Comparison of ENCODE assay signal across 10 mouse cellular contexts in the genomic region with DNA sequence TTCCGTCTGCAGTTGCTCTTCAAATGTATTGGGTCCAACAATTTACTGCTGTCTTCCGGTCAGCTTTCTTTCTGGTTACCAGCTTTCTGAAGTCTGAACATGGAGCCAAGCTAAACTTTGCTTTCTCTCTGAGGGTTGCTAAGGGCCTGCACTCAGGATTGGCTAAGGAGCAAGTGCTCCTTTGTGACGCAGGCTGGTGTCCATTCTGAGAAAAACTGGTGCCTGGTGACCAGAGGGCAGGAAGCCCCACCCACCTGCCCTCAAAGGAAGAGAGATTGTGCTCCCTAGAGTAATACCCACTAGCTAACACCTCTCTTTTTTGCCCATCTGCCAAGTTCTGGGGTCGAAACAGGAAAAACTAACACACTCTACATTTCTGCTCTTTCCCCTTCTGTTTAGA. TPM values are rescaled to one million over a fixed set of nuclear protein-coding genes. Genes with fewer than 3 reads are reported as not detected.
DNase-seq lines count a peak whose midpoint lies in the region; ATAC-seq and TF ChIP-seq lines count a peak whose summit lies in the region.
"Had no signal": no experiment of that assay in that cellular context is flagged by ENCODE, and none has a peak within 500 bp of the region (broad histone marks: within the 10 kb centered on the region; RNA-seq: fewer than 3 reads in every experiment).

No protein-coding gene starts in this region.

- ATAC-seq in megakaryocyte progenitor cell, adult 5-6 weeks (replicated peaks; ENCODE audit: poor library complexity): peak; percentile 36; the same call in 1 of the 2 replicates
- no peak for ATAC-seq in megakaryocyte-erythroid progenitor cell, adult 5-6 weeks (replicated peaks; ENCODE audit: low FRiP score, low TSS enrichment, poor library complexity, severe bottlenecking)

- no peak for TF ChIP-seq CTCF in left cerebral cortex, adult 2 months (IDR thresholded peaks at IDR 0.05)

- peak; percentile 0 for DNase-seq in gastrocnemius, adult 18-20 months (ENCODE audit: low spot score)
- no peak for DNase-seq in gastrocnemius, adult 8-10 months (ENCODE audit: low spot score in 2 of 2)
- peak; percentile 38 for DNase-seq in heart, adult 8-10 months (ENCODE audit: low spot score)
- peak; percentile 61 for DNase-seq in kidney, postnatal 14 days
- no peak for DNase-seq in ovary, postnatal 14 days (ENCODE audit: low spot score)
- DNase-seq in left cerebral cortex, adult 2 months (ENCODE audit: extremely low spot score in 1 of 2, low spot score in 2 of 2): no peak

- intact Hi-C loops in left cerebral cortex, adult 2 months (cut with DNase I): no loop called here

- H3K27ac ChIP-seq in left cerebral cortex, adult 2 months: no peak overlapping the region
- H3K27ac ChIP-seq: neural tube, embryonic 13.5 days had no signal

- H3K4me3 ChIP-seq in left cerebral cortex, adult 2 months: no peak overlapping the region
- H3K4me3 ChIP-seq: neural tube, embryonic 13.5 days had no signal

RNA-seq across cellular contexts. Expression of a gene that starts 5.6 kb away (rescaled TPM):
- not detected for total RNA-seq in gastrocnemius, adult 18-20 months (2021)
- total RNA-seq in gastrocnemius, adult 8-10 months (2022): not detected
- under 1 TPM in 2 of 4 experiments, not detected in 2; 0.11 to 0.19 TPM for total RNA-seq in heart, adult 8-10 months (2022)
- 0.79 and 1.0 TPM in 2 replicates for total RNA-seq in megakaryocyte progenitor cell, adult 5-6 weeks (2015)
- total RNA-seq in megakaryocyte progenitor cell, adult 5-6 weeks (2017): 0.84 and 2.4 TPM in 2 replicates
- not detected for total RNA-seq in left cerebral cortex, adult 2 months (2021)
- total RNA-seq in megakaryocyte-erythroid progenitor cell, adult 5-6 weeks (2014; fragmentation: Nextera tagmentation): not detected in 2 replicates
- total RNA-seq in megakaryocyte-erythroid progenitor cell, adult 5-6 weeks (2017): 3.4 TPM in 1 of 2 replicates, not detected in the other
- total RNA-seq: layer of hippocampus, adult 8-10 months had no signal

Comparison
In these comparisons a context has a peak if more than half of its experiments do, and no peak if none do; other contexts are left out.
1. DNase-seq: peak in gastrocnemius, adult 18-20 months (single experiment), heart, adult 8-10 months (single experiment) and kidney, postnatal 14 days (single experiment); none in gastrocnemius, adult 8-10 months (0 of 2), ovary, postnatal 14 days (single experiment) and left cerebral cortex, adult 2 months (0 of 2).